Mouse (Mus musculus) heart, postnatal 0 days (tissue): ENCODE results near the gene Ppp1r36.

Experiments
- CTCF ChIP-seq: IDR thresholded peaks from 2 replicates; pipeline ENCODE4 v1.5.1; 2016; ENCODE audit warnings: antibody characterized with exemption, control low read depth, low read depth
- EP300 ChIP-seq: IDR thresholded peaks from 2 replicates; pipeline ENCODE4 v1.6.1; 2016; ENCODE audit warnings: antibody characterized with exemption, low read depth

DNA sequence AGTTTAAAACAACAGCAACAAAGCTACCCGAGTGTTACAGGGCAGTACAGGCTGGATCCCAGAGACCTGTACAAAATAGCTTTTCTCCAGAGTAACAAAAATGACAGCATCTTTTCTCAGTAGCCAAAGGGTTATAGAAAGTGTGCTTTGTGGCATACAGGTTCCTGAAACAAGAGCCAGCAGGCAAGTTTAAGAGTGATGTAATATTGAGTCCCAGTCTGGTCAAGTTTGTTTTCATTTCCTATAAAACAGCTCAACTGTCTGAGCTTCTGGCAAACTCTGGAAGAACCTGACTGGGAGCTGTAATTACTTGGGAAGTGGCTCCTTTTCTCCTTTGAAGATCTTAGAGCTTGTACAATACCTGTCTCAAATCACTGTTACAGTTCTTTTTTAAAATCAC is 10.2 kb upstream of the Ppp1r36 start:
- TF ChIP-seq CTCF (no peak), EP300 (no peak)
